Mouse (Mus musculus) stomach, postnatal 0 days (tissue): ENCODE measurements around the gene Trmt112.

ENCODE experiments used
- CTCF ChIP-seq: IDR thresholded peaks from 2 replicates; pipeline ENCODE4 v1.5.1; 2016; ENCODE audit warnings: antibody characterized with exemption, low read depth, mild to moderate bottlenecking, moderate library complexity
- EP300 ChIP-seq: optimal IDR thresholded peaks from 2 replicates; pipeline ENCODE3; 2016; ENCODE audit warnings: antibody characterized with exemption

DNA sequence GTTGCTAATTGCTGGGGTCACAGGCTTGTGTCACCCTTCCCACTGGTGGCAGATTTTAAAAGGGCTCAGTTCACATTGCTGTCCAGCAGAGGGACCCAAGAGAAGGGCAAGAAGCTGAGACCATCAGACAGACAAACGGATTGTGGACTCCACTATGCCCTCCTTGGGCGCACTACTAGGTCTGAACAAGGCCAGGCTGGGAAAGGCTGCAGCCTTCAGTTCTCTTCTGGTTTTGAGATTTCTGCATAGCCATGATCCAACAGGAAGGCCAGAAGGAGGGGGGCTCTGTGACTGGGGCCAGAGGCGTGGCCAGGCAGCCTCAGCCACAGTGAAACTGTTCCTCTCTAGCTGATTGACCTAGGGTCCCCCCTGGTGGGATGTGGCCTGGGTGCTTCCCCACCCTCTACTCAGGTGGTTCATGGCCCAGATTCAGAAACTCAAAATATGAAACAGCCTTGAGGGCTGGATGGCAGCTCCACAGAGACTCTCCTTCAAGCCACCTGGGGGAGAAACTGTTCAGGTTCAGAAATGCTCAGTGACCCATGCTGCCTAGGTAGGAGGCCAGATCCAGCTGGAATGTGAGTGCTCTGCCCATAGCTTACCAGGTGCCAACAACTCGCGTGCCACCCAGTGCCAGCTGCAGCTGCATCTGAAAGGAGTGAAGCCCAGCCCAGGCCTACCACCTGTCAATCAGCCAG, 37.8 kb upstream of the Trmt112 start:
- TF ChIP-seq EP300 (no peak), CTCF (peak; percentile 79)
